Mouse (Mus musculus) thymus, adult 2 months (tissue): ENCODE data around the gene Dnajb8. TPM values are rescaled to one million over a fixed set of nuclear protein-coding genes. Genes with fewer than 3 reads are reported as not detected.

Source experiments
- DNase-seq: peaks from one replicate; pipeline ENCODE4 v3.0.0; 2021
- H3K27ac ChIP-seq: fragments of 200-500 bp; 2 replicates; pipeline ENCODE4 v1.5.1; 2012; ENCODE audit warnings: low read length, control low read depth; ENCODE audit not compliant: control insufficient read depth, insufficient read depth
- H3K27me3 ChIP-seq: fragments of 200-500 bp; 2 replicates; pipeline ENCODE4 v1.6.1; 2012; ENCODE audit warnings: mild to moderate bottlenecking, low read length, moderate library complexity, mixed read lengths; ENCODE audit not compliant: control insufficient read depth, insufficient read depth
- H3K36me3 ChIP-seq: fragments of 200-500 bp; 2 replicates; pipeline ENCODE4 v1.6.1; 2012; ENCODE audit warnings: mild to moderate bottlenecking, low read length, moderate library complexity; ENCODE audit not compliant: control insufficient read depth, insufficient read depth
- H3K4me1 ChIP-seq: fragments of 200-500 bp; replicated peaks from 2 replicates; pipeline ENCODE4 v1.6.1; 2012; ENCODE audit warnings: low read length; ENCODE audit not compliant: control insufficient read depth, insufficient read depth
- H3K4me3 ChIP-seq: fragments of 200-500 bp; 2 replicates; pipeline ENCODE4 v1.5.1; 2012; ENCODE audit warnings: mild to moderate bottlenecking, low read length, control low read depth, moderate library complexity; ENCODE audit not compliant: control insufficient read depth, insufficient read depth
- CTCF ChIP-seq: fragments of 200-500 bp; IDR thresholded peaks from 2 replicates; pipeline ENCODE4 v1.5.1; 2012; ENCODE audit warnings: mild to moderate bottlenecking, control low read depth, low read length, moderate library complexity, borderline replicate concordance; ENCODE audit not compliant: control insufficient read depth, poor library complexity, insufficient read depth; ENCODE audit errors: extremely low read depth
- POLR2A ChIP-seq: fragments of 200-500 bp; IDR thresholded peaks from 2 replicates; pipeline ENCODE4 v1.6.1; 2012; ENCODE audit warnings: mild to moderate bottlenecking, low read length, control low read depth, moderate library complexity; ENCODE audit not compliant: control insufficient read depth, poor library complexity, insufficient read depth; ENCODE audit errors: extremely low read depth
- WGBS: fragments of 180-500 bp; shearing (Covaris S2); methylation state at CpG from one replicate; pipeline ENCODE4 v1.1.7; 2018; 5-methylcytosine and 5-hydroxymethylcytosine counted together
- polyA plus RNA-seq: library from polyadenylated mRNA; depleted of rRNA; stranded (reverse); fragments of >200 nt; gene quantifications from 2 replicates; pipeline ENCODE4 v1.2.3, GENCODE M21; 2012

The Dnajb8 gene
- polyA plus RNA-seq, 1 experiment, result not detected

DNA sequence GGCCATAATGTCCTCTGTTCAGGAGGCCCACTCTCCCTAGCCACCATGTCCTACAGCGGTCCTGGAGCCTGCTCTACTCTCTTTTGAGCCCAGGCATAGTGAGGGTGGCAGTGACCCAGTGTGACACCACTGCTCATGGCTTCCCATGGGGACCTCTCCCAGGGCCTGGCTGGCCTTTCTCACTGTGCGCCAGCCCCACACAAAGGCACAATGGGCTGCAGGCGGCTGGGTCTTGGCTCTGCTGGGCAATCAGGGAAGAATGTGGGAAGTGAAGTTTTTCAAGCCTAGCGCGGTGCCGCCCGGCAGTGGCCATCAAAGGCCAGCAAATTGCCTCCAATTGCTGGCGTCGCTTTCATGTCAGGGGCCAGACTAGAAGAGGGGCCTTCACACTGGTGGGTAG lies 40.1 kb downstream of the Dnajb8 start:
- peaks cover 3% of the 10 kb centered on the region; the same call in 1 of the 2 replicates for H3K36me3 ChIP-seq
- no peaks in the 10 kb centered on the region for H3K27me3 ChIP-seq
- 97% methylated on average over 9 of the region's 9 CpGs for WGBS
- no peak overlapping the region for H3K27ac ChIP-seq
- DNase-seq, result no peak
- TF ChIP-seq CTCF (no peak), POLR2A (no peak)
- no peaks in the 10 kb centered on the region for H3K4me1 ChIP-seq
- H3K4me3 ChIP-seq, result no peak overlapping the region

DNA sequence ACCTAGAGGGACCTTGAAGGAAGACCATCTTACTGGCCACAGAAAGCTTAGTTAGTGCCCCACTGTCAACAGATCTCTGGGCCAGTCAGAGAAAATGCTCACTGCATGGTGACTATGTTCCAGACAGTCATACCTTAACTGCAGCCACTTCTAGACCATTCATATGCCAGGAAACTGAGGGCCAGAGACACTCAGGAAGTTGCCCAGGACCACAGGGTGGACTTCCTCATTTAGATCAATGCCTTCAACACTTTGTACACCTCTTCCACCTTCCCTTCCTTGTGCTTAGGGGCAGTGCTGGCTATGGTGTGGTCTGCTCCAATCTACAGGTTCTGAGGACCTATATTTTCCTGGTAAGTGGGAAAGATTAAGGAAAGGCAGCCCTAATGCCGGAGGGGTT lies 43.3 kb downstream of the Dnajb8 start:
- TF ChIP-seq CTCF (no peak), POLR2A (no peak)
- Histone ChIP-seq H3K36me3 (no peaks in the 10 kb centered on the region), H3K4me3 (no peak overlapping the region), H3K27me3 (no peaks in the 10 kb centered on the region), H3K27ac (no peak overlapping the region), H3K4me1 (no peaks in the 10 kb centered on the region)
- DNase-seq, result no peak
- WGBS, result 97% methylated on average over 1 of the region's 1 CpGs

DNA sequence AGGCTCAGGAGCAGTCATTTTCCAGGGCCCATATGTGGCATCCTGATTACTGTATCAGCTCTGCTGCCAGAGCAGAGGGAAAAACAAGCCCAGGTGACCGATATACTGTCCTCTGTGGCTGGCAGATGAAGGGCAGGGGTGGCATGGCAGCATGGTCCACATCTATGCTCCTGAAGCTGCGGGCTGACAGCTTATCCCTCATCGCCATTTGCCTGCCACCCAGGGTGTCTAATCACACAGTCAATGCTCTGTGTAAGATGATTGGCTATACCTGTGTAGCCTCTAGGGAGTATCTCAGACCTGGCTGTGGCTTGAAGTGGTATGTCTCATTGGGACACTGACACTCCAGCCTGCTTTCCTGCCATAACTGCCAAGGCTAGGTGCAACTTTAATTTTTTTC lies 44.0 kb downstream of the Dnajb8 start:
- Histone ChIP-seq H3K36me3 (no peaks in the 10 kb centered on the region), H3K27me3 (no peaks in the 10 kb centered on the region), H3K27ac (no peak overlapping the region), H3K4me3 (no peak overlapping the region), H3K4me1 (no peaks in the 10 kb centered on the region)
- WGBS, result 95% methylated on average over 3 of the region's 3 CpGs
- TF ChIP-seq CTCF, result no peak
- TF ChIP-seq POLR2A, result no peak
- DNase-seq, result no peak

DNA sequence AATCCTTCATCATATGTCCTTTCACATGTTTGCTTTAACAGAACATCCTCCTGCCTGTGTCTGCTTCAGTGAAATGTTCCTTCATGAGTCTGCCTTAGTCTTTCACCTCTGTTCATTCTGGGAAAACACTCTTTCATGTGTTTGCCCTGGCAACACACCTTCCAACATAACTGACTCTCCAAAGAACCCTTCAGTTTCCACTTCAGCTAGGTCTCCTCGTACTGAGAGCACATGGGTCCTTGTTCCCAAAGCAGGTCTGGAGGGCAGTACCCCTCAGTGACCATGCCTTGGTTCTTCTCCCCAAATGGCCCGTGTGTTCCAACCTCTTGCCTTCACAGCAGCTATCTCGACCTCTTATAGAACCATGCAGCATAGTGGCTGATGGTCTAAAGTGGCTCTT lies 45.0 kb downstream of the Dnajb8 start:
- Histone ChIP-seq H3K4me3 (no peak overlapping the region), H3K4me1 (no peaks in the 10 kb centered on the region), H3K27me3 (no peaks in the 10 kb centered on the region), H3K36me3 (no peaks in the 10 kb centered on the region), H3K27ac (no peak overlapping the region)
- WGBS, result 93% methylated on average over 3 of the region's 3 CpGs
- TF ChIP-seq POLR2A, result no peak
- no peak for TF ChIP-seq CTCF
- DNase-seq, result no peak

DNA sequence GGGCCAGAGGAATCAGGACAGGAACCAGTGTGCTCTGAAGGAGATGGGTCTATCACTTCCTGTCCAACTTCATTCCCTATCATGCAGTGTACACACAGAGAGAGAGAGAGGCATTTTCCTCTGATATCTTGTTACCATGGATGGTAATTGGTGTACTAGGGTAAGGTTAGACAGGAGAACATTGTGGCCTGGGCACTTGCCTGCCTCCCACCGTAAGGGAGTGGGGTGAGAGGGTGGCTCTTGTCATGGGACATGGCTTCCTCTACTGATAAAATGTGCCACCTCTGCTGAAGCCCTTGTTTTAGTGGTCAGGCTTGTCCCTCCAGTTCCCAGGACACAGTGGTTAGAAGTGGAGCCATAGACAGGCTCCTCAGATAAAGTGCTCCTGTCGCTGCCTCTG lies 45.9 kb downstream of the Dnajb8 start:
- DNase-seq, result no peak
- H3K27ac ChIP-seq, result no peak overlapping the region
- WGBS, result 98% methylated on average over 2 of the region's 2 CpGs
- H3K4me1 ChIP-seq, result no peaks in the 10 kb centered on the region
- H3K4me3 ChIP-seq, result no peak overlapping the region
- H3K27me3 ChIP-seq, result no peaks in the 10 kb centered on the region
- H3K36me3 ChIP-seq, result no peaks in the 10 kb centered on the region
- TF ChIP-seq POLR2A (no peak), CTCF (no peak)

DNA sequence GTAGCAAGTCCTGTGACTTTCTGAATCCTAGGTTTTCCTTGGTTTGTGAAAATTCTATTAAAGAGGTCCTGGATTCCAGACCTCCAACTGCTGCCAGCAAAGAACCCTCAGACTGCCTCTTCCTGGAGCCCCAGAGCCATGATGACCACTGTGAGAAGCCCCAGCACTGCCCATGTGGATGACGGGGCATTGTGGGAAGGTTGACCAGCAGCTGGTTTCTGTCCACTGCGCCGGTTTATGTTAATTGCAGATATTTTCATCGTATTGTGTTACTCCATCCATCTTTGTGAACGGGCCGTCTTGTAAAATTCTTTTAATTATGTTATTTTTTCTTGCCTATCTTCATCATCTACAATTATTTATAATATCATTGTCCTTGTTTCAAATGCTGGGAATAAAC lies 52.6 kb downstream of the Dnajb8 start:
- WGBS, result 98% methylated on average over 6 of the region's 6 CpGs
- TF ChIP-seq POLR2A (no peak), CTCF (no peak)
- H3K36me3 ChIP-seq, result no peaks in the 10 kb centered on the region; the same call in 1 of the 2 replicates
- no peak overlapping the region for H3K27ac ChIP-seq
- H3K4me3 ChIP-seq, result no peak overlapping the region
- H3K27me3 ChIP-seq, result no peaks in the 10 kb centered on the region
- H3K4me1 ChIP-seq, result no peaks in the 10 kb centered on the region
- DNase-seq, result no peak

DNA sequence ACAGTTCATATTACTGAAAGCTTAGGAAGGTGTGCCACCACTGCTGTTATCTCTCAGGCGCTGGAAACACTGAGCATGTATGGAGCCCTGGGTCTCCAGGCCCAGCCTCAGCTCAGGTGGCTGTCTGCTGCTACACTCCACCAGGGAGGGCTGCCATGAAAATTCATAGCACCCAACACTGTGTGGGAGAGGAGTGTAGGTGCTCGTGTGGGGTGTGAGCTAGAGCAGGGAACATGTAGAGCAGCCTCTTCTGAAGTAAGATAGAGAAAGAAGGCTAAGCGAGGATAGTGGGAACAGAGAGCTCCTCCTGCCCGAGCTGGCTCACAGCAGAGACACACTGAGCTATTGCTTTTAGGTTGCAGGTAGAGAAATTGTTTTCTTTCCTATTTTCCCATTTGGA lies 54.2 kb downstream of the Dnajb8 start:
- H3K27me3 ChIP-seq, result no peaks in the 10 kb centered on the region
- H3K27ac ChIP-seq, result no peak overlapping the region
- no peak overlapping the region for H3K4me3 ChIP-seq
- H3K4me1 ChIP-seq, result no peaks in the 10 kb centered on the region
- no peak for DNase-seq
- WGBS, result 93% methylated on average over 4 of the region's 4 CpGs
- no peak for TF ChIP-seq POLR2A
- peaks cover 6% of the 10 kb centered on the region for H3K36me3 ChIP-seq
